Mouse (Mus musculus) bone marrow macrophage, adult 2 months (primary cell): Measurements from ENCODE around the gene Zfp444.

ENCODE experiments used
- CTCF ChIP-seq: IDR thresholded peaks from 2 replicates; pipeline ENCODE4 v1.5.1; 2012; ENCODE audit warnings: low read depth, mild to moderate bottlenecking, low read length, moderate library complexity
- POLR2A ChIP-seq: IDR thresholded peaks from 2 replicates; pipeline ENCODE4 v1.6.1; 2012; ENCODE audit warnings: mild to moderate bottlenecking, low read depth, low read length, borderline replicate concordance

DNA sequence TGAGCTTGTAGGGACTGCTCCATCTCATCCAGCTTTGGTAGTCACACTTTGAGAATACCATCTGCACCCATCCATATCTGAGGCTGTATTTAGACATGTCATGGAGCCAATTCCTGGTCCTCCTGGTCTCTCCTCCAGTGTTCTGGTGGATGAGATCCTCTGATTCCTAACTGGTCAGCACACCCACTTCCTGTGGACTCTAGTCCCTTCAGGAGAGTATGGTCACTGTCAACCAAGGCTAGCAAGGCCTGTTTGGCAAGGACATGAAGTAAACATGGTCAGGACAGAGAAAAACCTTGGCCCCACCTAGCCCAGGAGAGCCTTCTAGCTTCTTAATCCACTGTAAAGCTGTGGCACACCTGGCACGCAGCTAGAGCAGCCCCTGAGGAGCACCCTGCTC is 20.8 kb upstream of the Zfp444 start:
- TF ChIP-seq CTCF = no peak
- no peak for TF ChIP-seq POLR2A
